ENCODE assay signal across 8 mouse cellular contexts in genomic region chr2:118539881-118540516, GRCm38 (mm10). TPM values are rescaled to one million over a fixed set of nuclear protein-coding genes. Genes with fewer than 3 reads are reported as not detected.
DNase-seq lines count a peak whose midpoint lies in the region; ATAC-seq and TF ChIP-seq lines count a peak whose summit lies in the region.

No protein-coding gene starts in this region.

- no peak for TF ChIP-seq CTCF in embryonic fibroblast, embryonic 13.5 days (IDR thresholded peaks at IDR 0.05; ENCODE audit: borderline replicate concordance, insufficient read depth, low read length)
- TF ChIP-seq CTCF in lung, embryonic 14.5 days (IDR thresholded peaks at IDR 0.05; ENCODE audit: low read depth) = no peak

- peak overlapping the region; percentile 34 for H3K4me2 ChIP-seq in intestine, embryonic 15.5 days (replicated peaks)
- H3K4me2 ChIP-seq in lung, embryonic 14.5 days = peak overlapping the region; percentile 40
- H3K4me2 ChIP-seq in forebrain, embryonic 12.5 days = no peak overlapping the region

- no peak for TF ChIP-seq POLR2A in embryonic fibroblast, embryonic 13.5 days (IDR thresholded peaks at IDR 0.05; ENCODE audit: low read depth, low read length)

- peaks cover 22% of the 10 kb centered on the region for H3K4me1 ChIP-seq in embryonic fibroblast, embryonic 13.5 days (ENCODE audit: control insufficient read depth, insufficient read depth, low read length)
- H3K4me1 ChIP-seq in intestine, embryonic 15.5 days (replicated peaks) = peaks cover 66% of the 10 kb centered on the region
- peaks cover 53% of the 10 kb centered on the region for H3K4me1 ChIP-seq in lung, embryonic 14.5 days (ENCODE audit: insufficient read depth)
- peaks cover 35% of the 10 kb centered on the region for H3K4me1 ChIP-seq in forebrain, embryonic 12.5 days

- no peak overlapping the region for H3K4me3 ChIP-seq in embryonic fibroblast, embryonic 13.5 days (ENCODE audit: insufficient read depth, low read length)
- H3K4me3 ChIP-seq in intestine, embryonic 15.5 days (replicated peaks) = no peak overlapping the region
- H3K4me3 ChIP-seq in lung, embryonic 14.5 days (ENCODE audit: low read depth, low read length) = no peak overlapping the region
- H3K4me3 ChIP-seq in forebrain, embryonic 12.5 days (replicated peaks) = no peak overlapping the region

- 0 out of 2 replicates have a peak, but pooled peaks cover 5% of the 10 kb centered on the region for H3K36me3 ChIP-seq in intestine, embryonic 15.5 days
- H3K36me3 ChIP-seq in lung, embryonic 14.5 days (ENCODE audit: insufficient read depth) = no peaks in the 10 kb centered on the region
- H3K36me3 ChIP-seq in forebrain, embryonic 12.5 days (replicated peaks) = no peaks in the 10 kb centered on the region

- ATAC-seq in intestine, embryonic 15.5 days = no peak
- ATAC-seq in lung, embryonic 14.5 days (ENCODE audit: insufficient read depth) = no peak
- no peak for ATAC-seq in forebrain, embryonic 12.5 days (ENCODE audit: low FRiP score)

- no peaks in the 10 kb centered on the region for H3K9me3 ChIP-seq in intestine, embryonic 15.5 days
- no peaks in the 10 kb centered on the region for H3K9me3 ChIP-seq in lung, embryonic 14.5 days (ENCODE audit: low read depth, low read length)
- no peaks in the 10 kb centered on the region for H3K9me3 ChIP-seq in forebrain, embryonic 12.5 days

- H3K9ac ChIP-seq in intestine, embryonic 15.5 days = peak overlapping the region; percentile 23; the same call in 1 of the 2 replicates
- H3K9ac ChIP-seq in lung, embryonic 14.5 days = peak overlapping the region; percentile 35; the same call in 1 of the 2 replicates
- no peak overlapping the region for H3K9ac ChIP-seq in forebrain, embryonic 12.5 days

- peak; percentile 41 for DNase-seq in embryo, embryonic 10 days (ENCODE audit: low spot score)
- DNase-seq in embryo, embryonic 11 days = no peak
- peak; percentile 63 for DNase-seq in lung, embryonic 14.5 days
- DNase-seq in frontal cortex, adult 2 months (ENCODE audit: extremely low spot score in 1 of 2, low spot score in 1 of 2) = no peak
- DNase-seq in right cerebral cortex, adult 2 months (ENCODE audit: low spot score in 2 of 2) = no peak

- peak overlapping the region; percentile 93 for H3K27ac ChIP-seq in embryonic fibroblast, embryonic 13.5 days (ENCODE audit: insufficient read depth, low read length)
- peak overlapping the region; percentile 98 for H3K27ac ChIP-seq in intestine, embryonic 15.5 days
- peak overlapping the region; percentile 99 for H3K27ac ChIP-seq in lung, embryonic 14.5 days (ENCODE audit: low read depth)
- H3K27ac ChIP-seq in forebrain, embryonic 12.5 days = no peak overlapping the region

- 35% methylated on average over 9 of the region's 9 CpGs for WGBS in intestine, embryonic 15.5 days
- WGBS in lung, embryonic 14.5 days = 25% methylated on average over 9 of the region's 9 CpGs
- WGBS in forebrain, embryonic 12.5 days = 39% methylated on average over 9 of the region's 9 CpGs

- no peaks in the 10 kb centered on the region for H3K27me3 ChIP-seq in intestine, embryonic 15.5 days (replicated peaks)
- H3K27me3 ChIP-seq in lung, embryonic 14.5 days (ENCODE audit: insufficient read depth, low read length) = no peaks in the 10 kb centered on the region
- H3K27me3 ChIP-seq in forebrain, embryonic 12.5 days = peaks cover 2% of the 10 kb centered on the region

RNA-seq across cellular contexts. Expression of gene Bmf, which starts 9.5 kb away (rescaled TPM):
- polyA plus RNA-seq in embryonic fibroblast, embryonic 13.5 days (2011; ENCODE audit: insufficient read length, low read depth, missing spikeins) = 2.7 and 10.1 TPM in 2 replicates
- 2.8 and 3.0 TPM in 2 replicates for polyA plus RNA-seq in intestine, embryonic 15.5 days (2015; fragmentation: Nextera tagmentation; extraction: Ambion mirVana)
- 5.0 and 7.1 TPM in 2 replicates for polyA plus RNA-seq in lung, embryonic 14.5 days (2014; fragmentation: Nextera tagmentation; extraction: Ambion mirVana)
- 2.4 and 3.8 TPM in 2 replicates for polyA plus RNA-seq in frontal cortex, adult 2 months (2012; rRNA removed)
- 2.2 and 3.0 TPM in 2 replicates for polyA plus RNA-seq in forebrain, embryonic 12.5 days (2016; fragmentation: Nextera tagmentation; extraction: Ambion mirVana)

RNA-seq across cellular contexts. Expression of gene Bub1b, which starts 58.0 kb away (rescaled TPM):
- polyA plus RNA-seq in embryonic fibroblast, embryonic 13.5 days (2011; ENCODE audit: insufficient read length, low read depth, missing spikeins) = 44.7 and 75.2 TPM in 2 replicates
- polyA plus RNA-seq in intestine, embryonic 15.5 days (2015; fragmentation: Nextera tagmentation; extraction: Ambion mirVana) = 67.9 and 71.5 TPM in 2 replicates
- 125 and 133 TPM in 2 replicates for polyA plus RNA-seq in lung, embryonic 14.5 days (2014; fragmentation: Nextera tagmentation; extraction: Ambion mirVana)
- polyA plus RNA-seq in frontal cortex, adult 2 months (2012; rRNA removed) = 2.3 and 4.8 TPM in 2 replicates
- 112 and 126 TPM in 2 replicates for polyA plus RNA-seq in forebrain, embryonic 12.5 days (2016; fragmentation: Nextera tagmentation; extraction: Ambion mirVana)

Comparison
In these comparisons a context has a peak if more than half of its experiments do, and no peak if none do; other contexts are left out.
1. DNase-seq: peak in embryo, embryonic 10 days (single experiment) and lung, embryonic 14.5 days (single experiment); none in embryo, embryonic 11 days (single experiment), frontal cortex, adult 2 months (0 of 2) and right cerebral cortex, adult 2 months (0 of 2).